Mouse (Mus musculus): ENCODE data around the gene Resp18. TPM values are rescaled to one million over a fixed set of nuclear protein-coding genes. Genes with fewer than 3 reads are reported as not detected.
A peak's percentile ranks its signal among the peaks of the same experiment; 100 is the strongest.

The Resp18 gene
- polyA plus RNA-seq, 1 experiment from 2014 or later = not detected

DNA sequence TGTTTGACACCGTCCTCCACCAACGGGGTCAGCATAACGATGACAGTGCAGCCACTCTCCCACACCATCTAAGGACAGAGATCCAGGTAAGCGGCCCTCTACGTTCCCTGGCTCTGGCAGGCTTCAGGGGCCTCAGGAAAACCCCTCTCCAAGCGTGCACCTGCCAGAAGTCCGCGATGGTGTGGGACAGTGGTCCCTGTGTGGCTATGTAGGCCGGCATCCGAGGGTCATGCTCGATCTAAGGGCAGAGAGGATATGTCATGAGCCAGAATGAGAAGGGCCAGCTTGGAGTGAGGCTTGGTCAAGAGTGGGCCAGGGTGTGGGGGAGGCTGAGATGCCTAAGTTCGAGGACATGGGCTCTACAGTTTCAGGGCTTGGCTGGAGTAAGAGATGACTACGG is 25.9 kb downstream of the Resp18 start:
- TF ChIP-seq CTCF (IDR thresholded peaks at IDR 0.05) = no peak
- POLR2A ChIA-PET = interaction anchor here (0.5 kb wide), 1 partner anchor 114 kb away, joined by 3 read pairs; no protein-coding TSS in a partner anchor
- CTCF ChIA-PET = interaction anchor here (1.0 to 2.0 kb wide), 14 partner anchors 9 to 201 kb away, joined by 3 to 10 read pairs (median 5); partner anchors contain the start of genes Ankzf1, Atg9a, Dnajb2 and Tuba4a
- no peaks in the 10 kb centered on the region for H3K27me3 ChIP-seq
- ATAC-seq (no peak), DNase-seq (ENCODE audit: low read depth, low spot score) (no peak)
- in situ Hi-C loops (cut with MboI; ENCODE audit: low pct_unique_long_range_greater_than_20kb) = loop anchor here (10.0 kb wide), 1 partner anchor 68 kb away; the partner anchor contains the start of gene Abcb6

DNA sequence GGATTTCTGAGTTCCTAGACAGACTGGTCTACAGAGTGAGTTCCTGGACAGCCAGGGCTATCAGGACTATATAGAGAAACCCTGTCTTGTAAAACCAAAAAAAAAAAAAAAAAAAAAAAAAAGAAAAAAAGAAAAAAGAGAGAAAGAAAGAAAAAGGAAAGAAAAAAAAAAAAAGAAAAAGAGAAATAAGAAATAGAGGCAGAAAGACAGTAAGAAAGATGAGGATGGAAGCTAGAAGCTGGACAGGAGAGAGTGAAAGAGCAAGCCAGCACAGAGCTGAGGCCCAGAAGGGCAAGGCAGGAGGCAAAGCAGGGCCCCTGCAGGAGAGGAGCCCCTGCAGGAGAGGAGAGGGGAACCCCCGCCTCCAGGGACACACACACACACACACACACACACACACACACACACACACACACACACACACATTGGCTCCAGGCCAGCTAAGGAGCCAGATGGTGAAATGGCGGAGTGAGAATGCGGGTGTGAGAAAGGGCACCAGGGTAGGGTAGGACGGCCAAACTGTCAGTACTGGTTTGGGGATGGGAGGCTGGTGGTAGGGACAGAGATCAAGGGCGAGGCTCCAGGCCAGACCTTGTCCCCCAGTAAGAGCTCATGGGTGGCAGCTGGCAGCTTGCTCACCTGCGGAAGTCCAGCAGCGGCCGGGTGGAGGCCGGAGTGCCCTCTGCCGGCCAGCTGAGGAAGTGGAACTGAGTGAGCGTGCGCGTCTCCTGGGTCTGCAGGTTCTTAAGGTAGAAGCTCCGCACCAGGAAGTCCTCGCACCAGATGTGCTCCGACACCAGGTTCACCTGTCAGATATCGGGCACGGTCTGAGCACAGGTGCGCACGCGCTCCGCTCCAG is 26.9 kb downstream of the Resp18 start:
- no peak for ATAC-seq
- CTCF ChIA-PET = interaction anchor here (0.6 to 2.0 kb wide), 17 partner anchors 8 to 287 kb away, joined by 3 to 10 read pairs (median 3); partner anchors contain the start of genes Ankzf1, Atg9a, Dnajb2 and Tuba4a
- POLR2A ChIA-PET = interaction anchor here (0.5 to 1.1 kb wide), 2 partner anchors 70 to 113 kb away, joined by 3 to 11 read pairs; no protein-coding TSS in a partner anchor

DNA sequence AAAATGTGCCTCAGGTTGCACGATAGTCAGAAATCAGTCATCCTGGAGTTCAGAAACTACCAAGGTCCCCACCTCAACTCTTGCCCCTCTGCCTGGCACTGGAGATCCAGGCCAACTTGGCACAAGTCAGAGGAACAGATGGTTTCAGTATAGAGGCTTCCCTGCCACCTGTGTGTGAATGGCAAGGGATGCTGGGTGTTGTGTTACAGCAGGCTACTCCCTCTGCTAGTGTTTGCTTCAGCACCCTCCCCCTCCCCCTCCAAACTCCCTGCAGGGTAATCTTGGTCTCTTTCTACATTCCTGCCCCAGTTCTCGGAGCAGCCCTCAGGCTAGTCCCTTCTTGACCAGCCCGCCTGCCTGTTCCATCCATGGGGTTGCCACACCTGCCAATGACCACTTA is 27.7 kb downstream of the Resp18 start:
- DNase-seq (ENCODE audit: low read depth, low spot score) (no peak), ATAC-seq (no peak)
- CTCF ChIA-PET = interaction anchor here (1.7 to 2.0 kb wide), 3 partner anchors 8 to 72 kb away, joined by 9 to 10 read pairs (median 9); partner anchors contain the start of gene Dnajb2
- no peaks in the 10 kb centered on the region for H3K27me3 ChIP-seq
- in situ Hi-C loops (cut with MboI; ENCODE audit: low pct_unique_long_range_greater_than_20kb) = loop anchor here (10.0 kb wide), 1 partner anchor 66 kb away; the partner anchor contains the start of gene Abcb6
- POLR2A ChIA-PET = no interaction called here
- TF ChIP-seq CTCF (IDR thresholded peaks at IDR 0.05) = no peak

More for the DNA sequence above, 26.9 kb downstream of the Resp18 start:
- H3K27me3 ChIP-seq = no peaks in the 10 kb centered on the region
- TF ChIP-seq CTCF (IDR thresholded peaks at IDR 0.05) = no peak
- in situ Hi-C loops (cut with MboI; ENCODE audit: low pct_unique_long_range_greater_than_20kb) = loop anchor here (10.0 kb wide), 1 partner anchor 67 kb away; the partner anchor contains the start of gene Abcb6
- no peak for DNase-seq (ENCODE audit: low read depth, low spot score)

DNA sequence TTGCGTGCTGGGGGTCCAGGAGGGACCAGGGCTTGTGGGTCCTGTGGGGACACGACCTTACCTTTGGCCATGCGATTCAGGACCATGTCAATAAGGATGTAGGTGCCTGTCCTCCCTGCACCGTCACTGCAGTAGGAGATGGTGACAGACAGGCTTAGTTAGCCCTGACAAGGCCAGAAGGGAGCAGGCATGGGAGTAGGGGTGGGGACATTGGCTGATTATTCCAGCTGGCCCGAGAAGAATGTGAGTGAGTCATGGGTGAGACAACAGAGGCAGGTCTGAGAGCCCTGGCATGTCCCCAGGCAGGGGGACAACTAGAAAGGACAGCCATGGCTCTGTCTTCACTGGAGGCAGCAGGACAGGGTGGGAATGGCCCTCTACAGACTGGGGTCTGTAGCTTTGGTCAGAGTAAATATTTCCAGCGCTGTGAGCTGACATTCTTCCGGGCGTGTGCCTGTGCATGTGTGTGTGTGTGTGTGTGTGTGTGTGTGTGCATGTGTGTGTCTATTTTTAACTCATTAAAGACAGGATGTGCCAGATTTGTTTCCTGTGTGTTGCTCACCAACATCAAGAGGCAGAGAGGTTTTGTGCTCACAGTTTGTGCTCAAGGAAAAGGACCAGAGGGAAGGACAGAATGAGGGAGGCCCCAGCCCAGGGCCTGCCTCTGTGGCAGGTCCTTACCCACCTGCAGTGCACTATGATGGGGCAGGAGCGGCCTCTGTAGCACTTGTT is 30.0 kb downstream of the Resp18 start:
- no peaks in the 10 kb centered on the region for H3K27me3 ChIP-seq
- peak; percentile 73 for ATAC-seq
- CTCF ChIA-PET = interaction anchor here (1.0 to 1.2 kb wide), 2 partner anchors 14 to 34 kb away, joined by 3 to 4 read pairs; no protein-coding TSS in a partner anchor
- in situ Hi-C loops (cut with MboI; ENCODE audit: low pct_unique_long_range_greater_than_20kb) = no loop called here
- POLR2A ChIA-PET = interaction anchor here (0.6 to 2.0 kb wide), 2 partner anchors 12 to 37 kb away, joined by 3 to 11 read pairs; partner anchors contain the start of genes Dnajb2, Glb1l and Stk16
- DNase-seq (ENCODE audit: low read depth, low spot score) = peak; percentile 57
- TF ChIP-seq CTCF (IDR thresholded peaks at IDR 0.05) = no peak

DNA sequence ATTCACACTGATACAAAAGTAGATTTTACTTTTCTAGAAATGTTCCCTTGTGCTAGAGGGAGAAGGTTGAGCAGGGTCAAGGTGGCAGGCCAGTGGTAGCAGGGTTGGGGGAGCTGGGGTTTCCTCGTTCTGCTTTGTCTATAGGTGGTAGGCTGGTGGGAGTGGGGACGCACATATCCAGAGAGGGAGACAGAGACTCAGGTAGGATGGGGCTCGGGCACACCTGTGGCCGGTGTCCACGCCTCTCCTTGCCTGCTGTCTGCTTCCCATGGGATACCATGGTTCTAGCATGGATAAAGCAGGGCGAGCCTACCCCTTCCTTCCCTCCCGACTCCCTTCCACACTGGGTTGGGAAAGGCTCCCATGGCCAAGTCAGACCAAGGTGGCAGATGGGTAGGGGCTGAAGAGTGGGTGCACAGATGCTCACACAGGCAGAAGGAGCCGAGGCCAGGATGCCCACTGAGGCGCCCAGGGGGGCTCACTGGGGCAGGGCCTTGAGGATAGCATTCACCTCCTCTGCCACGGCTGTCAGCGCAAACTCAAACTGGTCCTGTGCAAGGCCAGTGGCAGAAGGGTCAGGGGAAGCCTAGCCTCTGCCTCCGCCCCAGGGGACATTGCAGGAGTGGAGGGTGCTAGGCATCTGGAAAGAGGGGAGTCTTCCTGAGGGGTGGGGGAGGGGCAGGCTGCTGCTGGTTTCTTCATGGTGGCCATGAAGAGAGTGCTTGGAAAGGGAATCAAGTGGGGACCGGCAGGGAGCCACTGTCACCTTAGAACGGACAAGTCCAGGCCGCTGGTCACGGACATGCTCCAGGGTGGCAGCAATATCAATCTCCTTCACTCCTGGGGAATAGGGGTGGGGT is 30.9 kb downstream of the Resp18 start:
- POLR2A ChIA-PET = interaction anchor here (1.5 to 2.0 kb wide), 2 partner anchors 11 kb away, joined by 5 to 11 read pairs; partner anchors contain the start of gene Dnajb2
- CTCF ChIA-PET = no interaction called here
- in situ Hi-C loops (cut with MboI; ENCODE audit: low pct_unique_long_range_greater_than_20kb) = no loop called here
- no peak for ATAC-seq
- H3K27me3 ChIP-seq = no peaks in the 10 kb centered on the region
- DNase-seq (ENCODE audit: low read depth, low spot score) = no peak
- no peak for TF ChIP-seq CTCF (IDR thresholded peaks at IDR 0.05)

DNA sequence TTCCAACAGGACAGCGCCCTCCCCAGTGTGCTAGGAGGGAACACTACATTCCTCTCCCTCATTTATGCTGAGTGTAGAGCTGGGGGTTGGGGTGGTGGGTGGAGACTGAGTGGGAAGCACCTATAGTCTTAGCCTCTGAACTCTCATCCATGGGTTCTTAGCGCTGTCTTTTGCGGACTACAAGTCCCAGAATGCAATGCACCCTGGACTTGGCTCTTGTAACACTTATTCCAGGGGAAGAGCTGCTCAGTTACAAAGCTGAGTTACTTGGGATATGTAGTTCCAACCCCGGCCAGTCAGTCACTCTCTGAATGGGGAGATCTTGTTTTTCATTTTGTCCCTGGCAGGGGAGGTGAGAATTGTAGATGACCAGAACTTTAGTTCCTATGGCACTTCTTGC is 33.4 kb downstream of the Resp18 start:
- DNase-seq (ENCODE audit: low read depth, low spot score) (no peak), ATAC-seq (no peak)
- no peak for TF ChIP-seq CTCF (IDR thresholded peaks at IDR 0.05)
- ChIA-PET POLR2A (no interaction called here), CTCF (no interaction called here)
- H3K27me3 ChIP-seq = no peaks in the 10 kb centered on the region
- in situ Hi-C loops (cut with MboI; ENCODE audit: low pct_unique_long_range_greater_than_20kb) = no loop called here

DNA sequence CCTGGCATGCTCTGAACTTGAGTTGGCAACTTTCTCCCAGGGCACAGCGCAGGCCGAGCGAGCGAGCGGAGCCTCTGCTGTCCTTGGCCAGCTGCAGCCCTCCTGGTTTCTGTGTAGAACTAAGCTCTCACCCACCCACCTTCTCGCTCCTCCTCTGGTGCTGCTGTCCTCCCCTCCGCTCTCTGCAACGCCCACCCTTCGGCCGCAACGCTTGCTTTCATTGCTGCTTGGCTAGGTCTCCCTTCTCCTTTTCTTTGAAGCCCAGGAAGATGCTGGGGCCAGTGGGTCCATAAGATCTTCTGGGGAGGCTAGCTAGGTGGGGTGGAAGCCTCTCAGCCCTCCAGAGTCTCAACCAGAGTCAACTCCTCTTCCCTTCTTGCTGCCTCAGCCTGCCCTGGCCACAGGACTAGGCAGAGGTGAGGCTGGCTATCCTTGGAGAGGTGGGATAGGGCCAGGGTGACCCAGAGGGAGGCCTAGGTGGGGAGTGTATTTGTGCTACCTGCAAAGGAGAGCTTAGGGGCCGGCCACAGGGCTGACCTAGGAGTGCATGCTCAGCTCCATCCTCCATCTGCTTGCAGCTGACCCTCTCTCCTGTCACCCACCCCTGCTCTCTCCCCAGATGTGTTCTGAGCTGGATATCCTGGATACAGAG is 33.9 kb downstream of the Resp18 start:
- DNase-seq (ENCODE audit: low read depth, low spot score) (no peak), ATAC-seq (no peak)
- CTCF ChIA-PET = interaction anchor here (1.0 to 1.4 kb wide), 2 partner anchors 10 kb away, joined by 3 read pairs; no protein-coding TSS in a partner anchor
- POLR2A ChIA-PET = no interaction called here
- in situ Hi-C loops (cut with MboI; ENCODE audit: low pct_unique_long_range_greater_than_20kb) = no loop called here
- TF ChIP-seq CTCF (IDR thresholded peaks at IDR 0.05) = no peak
- no peaks in the 10 kb centered on the region for H3K27me3 ChIP-seq

DNA sequence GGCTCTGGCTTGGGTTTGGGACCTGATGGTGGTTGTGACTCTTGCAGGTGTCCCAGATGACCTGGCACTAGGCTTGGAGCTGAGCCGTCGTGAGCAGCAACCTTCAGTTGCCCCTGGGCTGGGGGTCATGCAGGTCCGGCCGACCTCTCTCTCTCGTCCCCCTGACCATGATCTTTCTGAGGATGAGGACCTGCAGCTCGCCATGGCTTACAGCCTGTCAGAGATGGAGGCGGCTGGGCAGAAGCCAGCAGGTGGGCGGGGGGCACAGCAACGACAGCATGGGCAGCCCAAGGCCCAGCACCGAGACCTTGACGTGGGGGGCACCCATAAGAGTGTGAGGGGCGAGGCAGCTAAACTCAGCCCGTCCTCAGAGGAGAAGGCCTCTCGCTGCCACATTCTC is 34.8 kb downstream of the Resp18 start:
- POLR2A ChIA-PET = no interaction called here
- in situ Hi-C loops (cut with MboI; ENCODE audit: low pct_unique_long_range_greater_than_20kb) = no loop called here
- DNase-seq (ENCODE audit: low read depth, low spot score) (no peak), ATAC-seq (no peak)
- no peak for TF ChIP-seq CTCF (IDR thresholded peaks at IDR 0.05)
- CTCF ChIA-PET = interaction anchor here (1.0 to 1.6 kb wide), 3 partner anchors 8 to 10 kb away, joined by 3 to 9 read pairs (median 3); no protein-coding TSS in a partner anchor
- H3K27me3 ChIP-seq = no peaks in the 10 kb centered on the region

DNA sequence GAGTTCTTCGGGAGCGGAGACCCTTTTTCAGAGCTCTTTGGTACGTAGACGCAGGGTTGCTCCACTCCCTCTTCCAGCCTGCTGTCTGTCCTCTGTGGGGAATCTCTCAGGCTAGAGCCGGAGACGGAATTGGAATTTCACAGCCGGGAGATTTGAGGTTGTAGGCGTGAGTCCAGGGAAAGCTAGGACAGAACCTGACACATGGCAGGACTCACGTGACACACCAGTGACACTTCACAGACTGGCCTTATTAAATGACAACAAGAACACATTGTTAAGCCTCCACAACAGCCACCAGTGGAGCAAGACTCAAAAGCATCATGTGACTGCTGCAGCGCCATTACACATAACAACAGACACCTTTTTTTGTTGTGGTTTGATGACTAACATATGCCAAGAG is 38.6 kb downstream of the Resp18 start:
- no peak for DNase-seq (ENCODE audit: low read depth, low spot score)
- TF ChIP-seq CTCF (IDR thresholded peaks at IDR 0.05) = no peak
- in situ Hi-C loops (cut with MboI; ENCODE audit: low pct_unique_long_range_greater_than_20kb) = no loop called here
- no peak for ATAC-seq
- POLR2A ChIA-PET = no interaction called here
- CTCF ChIA-PET = no interaction called here
- no peaks in the 10 kb centered on the region for H3K27me3 ChIP-seq

Measured in Patski (cell line).